Mouse (Mus musculus): ENCODE data around the gene Guca2a. TPM values are rescaled to one million over a fixed set of nuclear protein-coding genes. Genes with fewer than 3 reads are reported as not detected.
A peak's percentile ranks its signal among the peaks of the same experiment; 100 is the strongest.
"Not testable (repeated sequence)": the region's sequence is repeated elsewhere in the genome, so short reads cannot be mapped to it uniquely, and the experiment has no call there.

Gene Guca2a
- not detected in 2 replicates for polyA plus RNA-seq (2012; ENCODE audit: insufficient read depth, insufficient read length, missing spikeins)

DNA sequence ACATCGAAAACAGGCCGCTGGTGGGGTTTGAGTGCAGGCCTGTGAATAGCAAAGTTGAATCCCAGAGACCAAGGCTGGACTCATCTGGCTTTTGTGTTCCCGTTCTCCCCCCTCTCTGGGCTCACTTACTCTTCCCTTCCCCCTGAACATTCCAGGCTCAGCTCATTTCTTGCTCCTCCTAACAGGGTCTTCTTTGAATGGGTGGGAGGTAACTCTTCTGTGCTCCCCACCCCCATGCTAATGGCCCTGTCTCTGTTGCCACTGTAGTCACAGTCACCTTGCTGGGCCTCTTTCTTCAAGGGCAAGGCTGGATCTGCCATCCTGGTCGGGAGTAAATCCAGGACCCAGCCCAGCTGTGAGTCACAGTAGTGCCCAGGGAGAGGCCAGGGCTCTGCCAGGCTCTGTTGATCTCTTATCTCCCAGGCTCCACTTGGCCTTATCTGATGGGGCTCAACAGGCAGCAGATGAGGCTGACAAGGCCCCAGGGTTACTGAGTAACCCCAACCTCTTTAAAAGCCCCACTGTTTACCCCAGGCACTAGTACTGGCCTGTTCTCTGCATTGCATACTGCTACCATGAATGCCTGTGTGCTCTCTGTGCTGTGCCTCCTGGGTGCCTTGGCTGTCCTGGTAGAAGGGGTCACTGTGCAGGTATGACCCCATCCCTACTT lies at the start of gene Guca2a:
Gene Guca2a, plus strand, starts transcription at position 529 of the 670 bp plus-strand sequence.
- H3K4me3 ChIP-seq (ENCODE audit: insufficient read depth, low read depth, low read length): no peak within 1 kb of the TSS
- H3K27ac ChIP-seq (replicated peaks; ENCODE audit: low read depth, low read length): no peak within 1 kb of the TSS
- H3K4me1 ChIP-seq (ENCODE audit: control insufficient read depth, insufficient read depth, insufficient read length, low read length): peaks cover 2% of the 10 kb centered on the region; the same call in 1 of the 2 replicates

- H3K27ac ChIP-seq (replicated peaks; ENCODE audit: low read depth, low read length): no peak overlapping the region
- H3K4me3 ChIP-seq (ENCODE audit: insufficient read depth, low read depth, low read length): no peak overlapping the region
- H3K4me1 ChIP-seq (ENCODE audit: control insufficient read depth, insufficient read depth, insufficient read length, low read length): no peaks in the 10 kb centered on the region
Measured at GRCm38 (mm10) chr4:119588037-119588436, 49.5 kb upstream of the Guca2a start.

GRCm38 (mm10) chr4:119589423-119589822 lies 48.1 kb upstream of the Guca2a start:
- no peak overlapping the region for H3K27ac ChIP-seq (replicated peaks; ENCODE audit: low read depth, low read length)
- H3K4me1 ChIP-seq (ENCODE audit: control insufficient read depth, insufficient read depth, insufficient read length, low read length): no peaks in the 10 kb centered on the region
- no peak overlapping the region for H3K4me3 ChIP-seq (ENCODE audit: insufficient read depth, low read depth, low read length)

DNA sequence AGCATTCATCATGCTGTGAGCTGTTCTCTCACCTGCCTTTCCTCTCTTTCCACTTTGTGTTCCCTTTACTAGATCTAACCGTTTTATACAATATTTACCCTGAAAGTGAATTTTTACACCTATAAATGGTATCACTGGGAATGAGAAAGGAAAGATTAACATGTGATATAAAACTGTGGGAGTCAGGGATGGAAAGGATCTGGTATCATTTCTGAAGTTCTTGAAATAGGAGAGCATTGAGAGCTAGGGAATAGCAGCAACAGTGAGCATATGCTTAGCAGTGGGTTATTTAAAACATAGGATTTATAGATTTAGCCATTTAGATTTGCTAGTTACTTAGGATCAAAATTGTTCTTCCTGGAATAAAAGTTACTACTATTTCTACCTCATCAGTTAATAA lies 47.5 kb upstream of the Guca2a start:
- H3K4me3 ChIP-seq (ENCODE audit: insufficient read depth, low read depth, low read length): no peak overlapping the region
- no peak overlapping the region for H3K27ac ChIP-seq (replicated peaks; ENCODE audit: low read depth, low read length)
- no peaks in the 10 kb centered on the region for H3K4me1 ChIP-seq (ENCODE audit: control insufficient read depth, insufficient read depth, insufficient read length, low read length)

GRCm38 (mm10) chr4:119592479-119592878 lies 45.0 kb upstream of the Guca2a start:
- Histone ChIP-seq H3K4me1 (ENCODE audit: control insufficient read depth, insufficient read depth, insufficient read length, low read length) (no peaks in the 10 kb centered on the region), H3K27ac (replicated peaks; ENCODE audit: low read depth, low read length) (no peak overlapping the region), H3K4me3 (ENCODE audit: insufficient read depth, low read depth, low read length) (no peak overlapping the region)

DNA sequence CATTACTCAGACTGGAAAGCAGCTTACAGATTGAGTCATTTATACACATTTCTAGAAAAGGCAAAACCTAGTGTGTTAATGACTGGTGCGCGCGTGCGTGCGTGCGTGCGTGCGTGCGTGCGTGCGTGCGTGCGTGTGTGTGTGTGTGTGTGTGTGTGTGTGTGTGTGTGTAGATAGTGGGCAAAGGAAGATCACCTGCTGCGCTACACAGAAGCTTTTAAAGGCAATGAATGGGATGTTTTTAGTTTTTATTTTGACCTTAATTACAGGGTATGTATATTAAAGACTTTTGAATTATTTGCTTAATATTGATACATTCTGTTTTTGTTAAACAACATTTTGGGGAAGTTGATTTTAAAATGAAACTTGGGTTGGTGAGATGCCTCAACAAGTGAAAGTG lies 43.2 kb upstream of the Guca2a start:
- H3K27ac ChIP-seq (replicated peaks; ENCODE audit: low read depth, low read length): no peak overlapping the region
- H3K4me3 ChIP-seq (ENCODE audit: insufficient read depth, low read depth, low read length): no peak overlapping the region
- H3K4me1 ChIP-seq (ENCODE audit: control insufficient read depth, insufficient read depth, insufficient read length, low read length): no peaks in the 10 kb centered on the region

DNA sequence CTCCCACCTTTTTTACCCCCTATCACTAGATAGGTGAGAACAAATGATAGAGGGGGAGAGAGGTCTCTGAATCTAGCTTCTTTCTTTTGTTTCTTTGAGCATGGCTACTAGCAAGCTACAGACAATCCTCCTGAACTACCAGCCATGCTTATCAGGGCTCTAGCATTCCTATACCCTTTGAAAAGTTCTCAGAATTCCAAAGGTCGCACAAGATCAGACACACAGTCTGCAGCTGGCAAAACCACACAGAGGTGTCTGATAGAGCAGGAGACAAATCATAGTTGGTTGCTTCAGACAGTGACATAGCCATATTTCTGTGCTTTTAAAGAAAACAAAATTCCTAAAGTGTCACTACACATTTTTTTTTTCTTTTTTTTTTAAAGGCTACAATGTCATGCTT lies 37.9 kb upstream of the Guca2a start:
- Histone ChIP-seq H3K27ac (replicated peaks; ENCODE audit: low read depth, low read length) (no peak overlapping the region), H3K4me3 (ENCODE audit: insufficient read depth, low read depth, low read length) (no peak overlapping the region), H3K4me1 (ENCODE audit: control insufficient read depth, insufficient read depth, insufficient read length, low read length) (no peaks in the 10 kb centered on the region)

- Histone ChIP-seq H3K4me3 (ENCODE audit: insufficient read depth, low read depth, low read length) (no peak overlapping the region), H3K4me1 (ENCODE audit: control insufficient read depth, insufficient read depth, insufficient read length, low read length) (peaks cover 5% of the 10 kb centered on the region; the same call in 1 of the 2 replicates), H3K27ac (replicated peaks; ENCODE audit: low read depth, low read length) (no peak overlapping the region)
Measured at GRCm38 (mm10) chr4:119609488-119609887, 28.0 kb upstream of the Guca2a start.

- H3K4me1 ChIP-seq (ENCODE audit: control insufficient read depth, insufficient read depth, insufficient read length, low read length): peaks cover 5% of the 10 kb centered on the region; the same call in 1 of the 2 replicates
- H3K27ac ChIP-seq (replicated peaks; ENCODE audit: low read depth, low read length): no peak overlapping the region
- H3K4me3 ChIP-seq (ENCODE audit: insufficient read depth, low read depth, low read length): no peak overlapping the region
Measured at GRCm38 (mm10) chr4:119614078-119614477, 23.4 kb upstream of the Guca2a start.

GRCm38 (mm10) chr4:119614724-119615123 lies 22.8 kb upstream of the Guca2a start:
- Histone ChIP-seq H3K4me3 (ENCODE audit: insufficient read depth, low read depth, low read length) (no peak overlapping the region), H3K4me1 (ENCODE audit: control insufficient read depth, insufficient read depth, insufficient read length, low read length) (peaks cover 3% of the 10 kb centered on the region; the same call in 1 of the 2 replicates), H3K27ac (replicated peaks; ENCODE audit: low read depth, low read length) (no peak overlapping the region)

- no peak overlapping the region for H3K27ac ChIP-seq (replicated peaks; ENCODE audit: low read depth, low read length)
- H3K4me1 ChIP-seq (ENCODE audit: control insufficient read depth, insufficient read depth, insufficient read length, low read length): no peaks in the 10 kb centered on the region
- no peak overlapping the region for H3K4me3 ChIP-seq (ENCODE audit: insufficient read depth, low read depth, low read length)
Measured at GRCm38 (mm10) chr4:119626081-119626645, 11.3 kb upstream of the Guca2a start.

DNA sequence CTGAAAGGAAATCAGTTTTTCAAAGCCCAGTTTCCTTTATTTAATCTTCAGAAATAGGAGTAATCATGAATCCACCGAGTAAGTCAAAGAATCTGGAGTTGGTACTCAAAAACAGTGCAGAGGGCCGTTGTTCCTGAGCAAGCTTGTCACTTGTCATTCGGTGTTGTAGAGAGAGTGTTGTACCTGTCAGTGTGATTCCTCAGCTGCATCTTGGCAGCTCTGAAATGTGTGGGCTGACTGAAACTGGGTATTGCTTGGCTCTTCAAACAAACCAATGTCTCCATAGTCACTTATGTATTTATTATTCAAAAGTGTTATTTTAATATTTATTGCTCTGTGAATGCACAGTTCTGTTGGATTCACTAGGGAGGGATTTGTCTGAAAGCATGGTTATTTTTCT lies 10.6 kb upstream of the Guca2a start:
- Histone ChIP-seq H3K4me3 (ENCODE audit: insufficient read depth, low read depth, low read length) (no peak overlapping the region), H3K27ac (replicated peaks; ENCODE audit: low read depth, low read length) (no peak overlapping the region), H3K4me1 (ENCODE audit: control insufficient read depth, insufficient read depth, insufficient read length, low read length) (no peaks in the 10 kb centered on the region)

GRCm38 (mm10) chr4:119627317-119627716 lies 10.2 kb upstream of the Guca2a start:
- H3K27ac ChIP-seq (replicated peaks; ENCODE audit: low read depth, low read length): no peak overlapping the region
- H3K4me1 ChIP-seq (ENCODE audit: control insufficient read depth, insufficient read depth, insufficient read length, low read length): no peaks in the 10 kb centered on the region
- H3K4me3 ChIP-seq (ENCODE audit: insufficient read depth, low read depth, low read length): no peak overlapping the region

DNA sequence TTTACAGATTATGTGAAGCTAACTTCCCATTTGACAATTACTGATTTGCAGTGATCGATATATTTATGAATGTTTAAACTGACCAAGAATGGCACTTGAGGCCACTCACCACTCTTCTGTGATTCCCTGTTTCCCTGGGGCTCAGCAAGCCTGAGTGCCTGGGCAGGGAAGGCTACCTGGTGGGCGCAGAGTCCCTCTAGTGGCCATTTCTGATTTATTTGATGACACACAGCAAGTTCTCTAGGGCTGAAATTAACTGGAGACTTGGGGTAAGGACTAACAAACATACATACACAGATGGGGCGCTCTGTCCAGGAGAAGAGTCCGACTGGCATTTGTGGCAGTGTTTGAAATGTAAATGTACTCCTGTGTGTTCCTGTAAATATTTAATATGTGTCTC lies 9.1 kb upstream of the Guca2a start:
- H3K4me3 ChIP-seq (ENCODE audit: insufficient read depth, low read depth, low read length); H3K27ac ChIP-seq (replicated peaks; ENCODE audit: low read depth, low read length); H3K4me1 ChIP-seq (ENCODE audit: control insufficient read depth, insufficient read depth, insufficient read length, low read length): not testable (repeated sequence)

- Histone ChIP-seq H3K4me1 (ENCODE audit: control insufficient read depth, insufficient read depth, insufficient read length, low read length) (peaks cover 2% of the 10 kb centered on the region; the same call in 1 of the 2 replicates), H3K27ac (replicated peaks; ENCODE audit: low read depth, low read length) (peak overlapping the region; percentile 33), H3K4me3 (ENCODE audit: insufficient read depth, low read depth, low read length) (no peak overlapping the region)
Measured at GRCm38 (mm10) chr4:119631115-119631919, 6.2 kb upstream of the Guca2a start.
